ENCODE assay signal across 16 mouse cellular contexts in the genomic region with DNA sequence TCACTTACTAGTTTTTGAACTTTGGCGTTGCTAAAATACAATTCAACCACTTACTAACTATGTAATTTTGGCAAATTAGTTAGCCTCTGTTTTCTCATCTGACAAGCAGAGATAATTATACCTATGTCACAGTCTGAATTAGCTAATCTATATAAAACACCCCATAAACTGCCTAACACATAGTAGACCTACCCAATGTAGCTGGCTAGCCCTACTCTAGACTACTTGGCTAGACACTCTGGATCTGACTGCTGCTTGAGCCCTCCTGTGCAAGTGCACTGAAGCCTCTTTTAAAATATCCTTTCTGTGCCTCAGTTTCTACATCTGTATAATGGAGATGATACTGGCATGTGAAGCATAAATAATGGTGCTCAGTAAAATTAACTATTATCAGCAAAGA.
"Had no signal": no experiment of that assay in that cellular context is flagged by ENCODE, and none has a peak within 500 bp of the region (broad histone marks: within the 10 kb centered on the region; RNA-seq: fewer than 3 reads in every experiment).

No protein-coding gene starts in this region.

- H3K4me1 ChIP-seq: neural tube, embryonic 13.5 days; neural tube, embryonic 15.5 days; stomach, embryonic 15.5 days had no signal

- H3K36me3 ChIP-seq: neural tube, embryonic 13.5 days; neural tube, embryonic 15.5 days; stomach, embryonic 15.5 days had no signal

- H3K4me2 ChIP-seq: neural tube, embryonic 13.5 days; neural tube, embryonic 15.5 days; stomach, embryonic 15.5 days had no signal

- H3K4me3 ChIP-seq: neural tube, embryonic 13.5 days; neural tube, embryonic 15.5 days; stomach, embryonic 15.5 days had no signal

- H3K27me3 ChIP-seq: neural tube, embryonic 13.5 days; neural tube, embryonic 15.5 days; stomach, embryonic 15.5 days had no signal

- H3K9ac ChIP-seq: neural tube, embryonic 13.5 days; neural tube, embryonic 15.5 days; stomach, embryonic 15.5 days had no signal

- H3K9me3 ChIP-seq: neural tube, embryonic 13.5 days; neural tube, embryonic 15.5 days; stomach, embryonic 15.5 days had no signal

- DNase-seq: retina, postnatal 1 day; right cerebral cortex, adult 18-20 months; right cerebral cortex, postnatal 14 days; right cerebral cortex, postnatal 25 days; right cerebral cortex, postnatal 4 days; spleen, adult 18-20 months; thymus, adult 18-20 months; thymus, adult 2 months; thymus, postnatal 14 days; thymus, postnatal 25 days; thymus, postnatal 36 days; thymus, postnatal 4 days had no signal

- H3K27ac ChIP-seq: neural tube, embryonic 13.5 days; neural tube, embryonic 15.5 days; stomach, embryonic 15.5 days; stomach, postnatal 0 days had no signal
